Mouse (Mus musculus) G1E (cell line): ENCODE results near the gene Eftud2.

Experiments used
- CTCF ChIP-seq: IDR thresholded peaks from 2 replicates; pipeline ENCODE4 v1.5.1; 2012; ENCODE audit warnings: low read depth, low read length, inconsistent platforms, mixed read lengths
- GATA1 ChIP-seq: IDR thresholded peaks from 2 replicates; pipeline ENCODE4 v1.6.1; 2012; ENCODE audit warnings: borderline replicate concordance, low read length, inconsistent platforms, mixed read lengths

GRCm38 (mm10) chr11:102845926-102846325, 34.9 kb downstream of the Eftud2 start:
- TF ChIP-seq CTCF = no peak
- no peak for TF ChIP-seq GATA1
